Mouse (Mus musculus): Measurements from ENCODE around the gene E2f7. TPM values are rescaled to one million over a fixed set of nuclear protein-coding genes. Genes with fewer than 3 reads are reported as not detected.
"Not testable (repeated sequence)": the region's sequence is repeated elsewhere in the genome, so short reads cannot be mapped to it uniquely, and the experiment has no call there.

Gene E2f7
- polyA plus RNA-seq, 1 experiment from 2014 or later, result 34.0 TPM

DNA sequence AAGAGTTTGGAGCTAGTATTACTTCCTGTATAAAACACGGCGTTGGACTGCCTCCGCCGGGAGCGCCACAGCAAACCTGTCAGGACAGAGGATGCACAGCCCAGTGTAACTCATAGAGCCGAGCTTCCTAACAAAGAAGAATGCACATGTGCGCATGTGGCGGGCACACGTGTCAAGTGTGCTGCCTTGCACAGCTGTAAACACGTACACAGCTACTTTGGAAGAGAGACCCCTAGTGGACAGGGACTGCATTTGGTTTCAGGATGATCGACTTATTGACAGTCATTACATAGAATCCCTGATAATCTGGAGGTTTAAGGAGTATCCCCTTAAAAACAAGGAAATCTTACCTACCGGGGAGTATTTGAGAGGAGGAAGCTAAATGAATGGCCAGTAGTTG lies 15.3 kb downstream of the E2f7 start:
- peak; percentile 75 for DNase-seq (ENCODE audit: low spot score)
- not testable (repeated sequence) for H3K27ac ChIP-seq (replicated peaks; ENCODE audit: low read depth, low read length); H3K27me3 ChIP-seq (ENCODE audit: control insufficient read depth, insufficient read depth, low read length); H3K4me3 ChIP-seq (ENCODE audit: low read depth, low read length); H3K4me2 ChIP-seq (ENCODE audit: low read depth, low read length); H3K9ac ChIP-seq (replicated peaks; ENCODE audit: low read length); H3K4me1 ChIP-seq (ENCODE audit: control insufficient read depth, insufficient read depth, low read length); H3K9me3 ChIP-seq (replicated peaks; ENCODE audit: control insufficient read depth, low read length)
- WGBS, result 71% methylated on average over 7 of the region's 12 CpGs
- 0 out of 2 replicates have a peak, but pooled peaks have one; percentile 7 for ATAC-seq (replicated peaks; ENCODE audit: insufficient number of reproducible peaks, low FRiP score, low TSS enrichment, low read depth)
- peaks cover 21% of the 10 kb centered on the region for H3K36me3 ChIP-seq (replicated peaks; ENCODE audit: control insufficient read depth, insufficient read depth, low read depth, low read length)

DNA sequence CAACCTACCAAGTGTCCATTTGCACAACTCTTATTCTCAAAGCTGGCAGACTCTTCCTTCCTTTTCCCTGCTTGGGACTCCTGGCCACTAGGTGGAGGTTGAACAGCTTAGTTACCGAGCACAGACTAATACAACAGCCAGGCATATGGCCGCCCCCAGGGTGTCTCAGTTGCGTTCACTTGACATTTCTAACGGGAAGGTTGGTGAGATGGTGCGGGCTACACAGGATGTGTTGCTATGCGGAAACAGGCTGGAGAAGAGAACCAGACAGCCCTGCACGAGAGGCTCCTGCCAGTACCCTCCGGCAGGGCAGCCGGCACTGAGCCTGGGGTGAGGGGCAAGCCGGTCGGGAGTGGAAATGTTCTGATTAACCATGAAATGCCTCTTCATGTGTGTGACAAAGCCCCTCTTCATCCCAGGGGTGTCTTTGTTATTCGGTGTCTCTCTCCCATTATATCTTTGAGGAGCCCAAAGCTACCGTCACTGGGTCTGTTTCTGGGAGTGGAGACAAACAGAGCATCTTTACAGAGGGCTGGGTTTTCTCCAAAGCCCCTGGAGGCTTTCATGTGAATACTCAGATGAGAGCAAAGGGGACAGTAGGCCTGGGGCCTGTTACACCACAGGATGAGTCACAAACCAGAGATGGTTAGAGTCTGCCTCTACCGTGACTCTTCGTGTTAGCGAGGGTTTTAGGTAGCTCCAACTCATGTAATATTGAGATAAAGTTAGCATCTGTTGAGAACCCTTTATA lies 17.1 kb downstream of the E2f7 start:
- no peak overlapping the region for H3K9ac ChIP-seq (replicated peaks; ENCODE audit: low read length)
- no peaks in the 10 kb centered on the region for H3K4me1 ChIP-seq (ENCODE audit: control insufficient read depth, insufficient read depth, low read length)
- DNase-seq (ENCODE audit: low spot score), result peak; percentile 15
- 61% methylated on average over 16 of the region's 16 CpGs for WGBS
- no peak overlapping the region for H3K4me2 ChIP-seq (ENCODE audit: low read depth, low read length)
- ATAC-seq (replicated peaks; ENCODE audit: insufficient number of reproducible peaks, low FRiP score, low TSS enrichment, low read depth), result peak; percentile 70
- H3K36me3 ChIP-seq (replicated peaks; ENCODE audit: control insufficient read depth, insufficient read depth, low read depth, low read length), result peaks cover 18% of the 10 kb centered on the region
- no peaks in the 10 kb centered on the region for H3K27me3 ChIP-seq (ENCODE audit: control insufficient read depth, insufficient read depth, low read length)
- no peaks in the 10 kb centered on the region for H3K9me3 ChIP-seq (replicated peaks; ENCODE audit: control insufficient read depth, low read length)
- no peak overlapping the region for H3K4me3 ChIP-seq (ENCODE audit: low read depth, low read length)
- H3K27ac ChIP-seq (replicated peaks; ENCODE audit: low read depth, low read length), result no peak overlapping the region

GRCm38 (mm10) chr10:110763416-110763815 lies 18.2 kb downstream of the E2f7 start:
- DNase-seq (ENCODE audit: low spot score), result no peak
- WGBS, result 93% methylated on average over 13 of the region's 13 CpGs
- Histone ChIP-seq H3K27me3 (ENCODE audit: control insufficient read depth, insufficient read depth, low read length) (no peaks in the 10 kb centered on the region), H3K27ac (replicated peaks; ENCODE audit: low read depth, low read length) (no peak overlapping the region), H3K4me3 (ENCODE audit: low read depth, low read length) (no peak overlapping the region), H3K36me3 (replicated peaks; ENCODE audit: control insufficient read depth, insufficient read depth, low read depth, low read length) (peaks cover 18% of the 10 kb centered on the region), H3K9me3 (replicated peaks; ENCODE audit: control insufficient read depth, low read length) (no peaks in the 10 kb centered on the region), H3K4me1 (ENCODE audit: control insufficient read depth, insufficient read depth, low read length) (no peaks in the 10 kb centered on the region), H3K4me2 (ENCODE audit: low read depth, low read length) (no peak overlapping the region), H3K9ac (replicated peaks; ENCODE audit: low read length) (no peak overlapping the region)
- ATAC-seq (replicated peaks; ENCODE audit: insufficient number of reproducible peaks, low FRiP score, low TSS enrichment, low read depth), result no peak

DNA sequence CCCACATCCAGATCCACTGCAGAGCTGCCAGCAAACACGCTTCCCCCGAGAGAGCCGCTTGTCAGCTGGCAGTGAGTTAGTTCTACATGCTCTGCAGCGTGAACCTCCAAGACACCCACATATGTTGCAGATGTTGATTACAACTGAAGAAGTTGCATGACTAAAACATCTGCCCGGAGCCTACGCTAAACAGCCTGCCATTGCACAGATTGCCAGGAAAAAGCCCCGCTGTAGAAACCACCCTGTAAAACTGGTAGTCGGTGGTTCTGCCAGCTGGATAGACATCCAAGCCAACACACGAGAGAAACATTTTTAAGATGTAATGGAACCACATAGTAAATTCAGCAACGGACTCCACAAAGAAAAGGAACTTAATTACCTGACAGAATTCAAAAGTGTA lies 24.3 kb downstream of the E2f7 start:
- no peak overlapping the region for H3K9ac ChIP-seq (replicated peaks; ENCODE audit: low read length)
- H3K4me1 ChIP-seq (ENCODE audit: control insufficient read depth, insufficient read depth, low read length), result no peaks in the 10 kb centered on the region
- 95% methylated on average over 10 of the region's 10 CpGs for WGBS
- H3K4me3 ChIP-seq (ENCODE audit: low read depth, low read length), result no peak overlapping the region
- no peak overlapping the region for H3K4me2 ChIP-seq (ENCODE audit: low read depth, low read length)
- H3K36me3 ChIP-seq (replicated peaks; ENCODE audit: control insufficient read depth, insufficient read depth, low read depth, low read length), result peaks cover 9% of the 10 kb centered on the region
- ATAC-seq (replicated peaks; ENCODE audit: insufficient number of reproducible peaks, low FRiP score, low TSS enrichment, low read depth) (no peak), DNase-seq (ENCODE audit: low spot score) (no peak)
- H3K27ac ChIP-seq (replicated peaks; ENCODE audit: low read depth, low read length), result no peak overlapping the region
- H3K9me3 ChIP-seq (replicated peaks; ENCODE audit: control insufficient read depth, low read length), result no peaks in the 10 kb centered on the region
- no peaks in the 10 kb centered on the region for H3K27me3 ChIP-seq (ENCODE audit: control insufficient read depth, insufficient read depth, low read length)

- H3K36me3 ChIP-seq (replicated peaks; ENCODE audit: control insufficient read depth, insufficient read depth, low read depth, low read length), result peaks cover 9% of the 10 kb centered on the region
- H3K27me3 ChIP-seq (ENCODE audit: control insufficient read depth, insufficient read depth, low read length), result no peaks in the 10 kb centered on the region
- no peak overlapping the region for H3K27ac ChIP-seq (replicated peaks; ENCODE audit: low read depth, low read length)
- no peaks in the 10 kb centered on the region for H3K9me3 ChIP-seq (replicated peaks; ENCODE audit: control insufficient read depth, low read length)
- H3K4me2 ChIP-seq (ENCODE audit: low read depth, low read length), result no peak overlapping the region
- H3K4me1 ChIP-seq (ENCODE audit: control insufficient read depth, insufficient read depth, low read length), result no peaks in the 10 kb centered on the region
- ATAC-seq (replicated peaks; ENCODE audit: insufficient number of reproducible peaks, low FRiP score, low TSS enrichment, low read depth) (no peak), DNase-seq (ENCODE audit: low spot score) (no peak)
- no peak overlapping the region for H3K9ac ChIP-seq (replicated peaks; ENCODE audit: low read length)
- 89% methylated on average over 12 of the region's 12 CpGs for WGBS
- H3K4me3 ChIP-seq (ENCODE audit: low read depth, low read length), result no peak overlapping the region
Observed at GRCm38 (mm10) chr10:110773201-110773600, 28.0 kb downstream of the E2f7 start.

GRCm38 (mm10) chr10:110773878-110774277 lies 28.6 kb downstream of the E2f7 start:
- Histone ChIP-seq H3K9me3 (replicated peaks; ENCODE audit: control insufficient read depth, low read length) (no peaks in the 10 kb centered on the region), H3K4me3 (ENCODE audit: low read depth, low read length) (no peak overlapping the region), H3K36me3 (replicated peaks; ENCODE audit: control insufficient read depth, insufficient read depth, low read depth, low read length) (peaks cover 12% of the 10 kb centered on the region), H3K4me2 (ENCODE audit: low read depth, low read length) (no peak overlapping the region), H3K27me3 (ENCODE audit: control insufficient read depth, insufficient read depth, low read length) (no peaks in the 10 kb centered on the region), H3K9ac (replicated peaks; ENCODE audit: low read length) (no peak overlapping the region), H3K27ac (replicated peaks; ENCODE audit: low read depth, low read length) (no peak overlapping the region), H3K4me1 (ENCODE audit: control insufficient read depth, insufficient read depth, low read length) (no peaks in the 10 kb centered on the region)
- DNase-seq (ENCODE audit: low spot score) (no peak), ATAC-seq (replicated peaks; ENCODE audit: insufficient number of reproducible peaks, low FRiP score, low TSS enrichment, low read depth) (no peak)
- 95% methylated on average over 14 of the region's 14 CpGs for WGBS

DNA sequence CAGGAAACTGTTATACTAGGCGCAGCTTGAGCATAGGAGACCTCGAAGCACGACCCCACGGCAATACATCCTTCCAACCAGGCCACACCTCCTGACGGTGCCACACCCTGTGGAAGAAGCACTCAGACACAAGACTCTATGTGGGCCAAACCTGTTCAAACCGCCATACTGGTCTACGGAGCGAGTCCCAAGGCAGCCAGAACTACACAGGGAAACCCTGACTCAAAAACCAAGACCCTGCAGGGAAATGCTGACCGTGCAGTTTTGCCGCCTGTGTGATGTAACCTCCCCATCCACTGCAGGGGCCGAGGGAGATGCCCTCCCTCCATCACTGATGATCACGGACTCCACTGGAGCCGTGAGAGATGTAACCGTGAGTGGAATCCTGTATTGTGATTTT lies 36.5 kb downstream of the E2f7 start:
- 93% methylated on average over 14 of the region's 14 CpGs for WGBS
- no peak for DNase-seq (ENCODE audit: low spot score)
- ATAC-seq (replicated peaks; ENCODE audit: insufficient number of reproducible peaks, low FRiP score, low TSS enrichment, low read depth), result no peak; the same call in 1 of the 2 replicates
- Histone ChIP-seq H3K4me2 (ENCODE audit: low read depth, low read length) (no peak overlapping the region), H3K27me3 (ENCODE audit: control insufficient read depth, insufficient read depth, low read length) (no peaks in the 10 kb centered on the region), H3K9me3 (replicated peaks; ENCODE audit: control insufficient read depth, low read length) (no peaks in the 10 kb centered on the region), H3K27ac (replicated peaks; ENCODE audit: low read depth, low read length) (no peak overlapping the region), H3K36me3 (replicated peaks; ENCODE audit: control insufficient read depth, insufficient read depth, low read depth, low read length) (peaks cover 10% of the 10 kb centered on the region), H3K4me1 (ENCODE audit: control insufficient read depth, insufficient read depth, low read length) (no peaks in the 10 kb centered on the region), H3K9ac (replicated peaks; ENCODE audit: low read length) (no peak overlapping the region), H3K4me3 (ENCODE audit: low read depth, low read length) (no peak overlapping the region)

DNA sequence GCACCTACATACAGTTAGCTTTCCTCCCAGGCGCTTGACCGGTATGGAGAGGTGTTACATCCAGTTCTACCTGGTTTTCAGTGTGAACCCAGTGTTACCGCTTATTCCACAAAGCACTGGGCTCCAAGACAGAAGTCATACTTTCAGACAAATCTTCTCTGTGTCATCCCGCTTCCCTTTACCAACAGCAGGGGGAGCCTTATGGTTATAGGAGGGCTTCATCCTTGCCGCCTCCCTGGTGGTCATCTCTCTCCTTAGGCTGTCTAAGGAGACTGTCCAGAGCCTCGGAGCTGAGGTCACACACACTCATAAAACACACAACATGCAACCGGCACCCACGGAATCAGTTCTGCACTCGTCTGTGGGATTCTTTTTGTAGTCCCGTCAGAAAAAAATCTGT lies 37.4 kb downstream of the E2f7 start:
- H3K36me3 ChIP-seq (replicated peaks; ENCODE audit: control insufficient read depth, insufficient read depth, low read depth, low read length), result peaks cover 10% of the 10 kb centered on the region
- H3K9ac ChIP-seq (replicated peaks; ENCODE audit: low read length), result no peak overlapping the region
- no peaks in the 10 kb centered on the region for H3K4me1 ChIP-seq (ENCODE audit: control insufficient read depth, insufficient read depth, low read length)
- no peak overlapping the region for H3K4me3 ChIP-seq (ENCODE audit: low read depth, low read length)
- WGBS, result 84% methylated on average over 10 of the region's 10 CpGs
- H3K9me3 ChIP-seq (replicated peaks; ENCODE audit: control insufficient read depth, low read length), result no peaks in the 10 kb centered on the region
- no peak overlapping the region for H3K27ac ChIP-seq (replicated peaks; ENCODE audit: low read depth, low read length)
- H3K4me2 ChIP-seq (ENCODE audit: low read depth, low read length), result no peak overlapping the region
- H3K27me3 ChIP-seq (ENCODE audit: control insufficient read depth, insufficient read depth, low read length), result no peaks in the 10 kb centered on the region
- ATAC-seq (replicated peaks; ENCODE audit: insufficient number of reproducible peaks, low FRiP score, low TSS enrichment, low read depth), result no peak
- DNase-seq (ENCODE audit: low spot score), result peak; percentile 55
